Mouse (Mus musculus) hindlimb bud, embryonic 11.5 days (tissue): Measurements from ENCODE around the gene Lce1d.
"Not testable (repeated sequence)": the region's sequence is repeated elsewhere in the genome, so short reads cannot be mapped to it uniquely, and the experiment has no call there.

Source experiments
- DNase-seq: peaks from one replicate; pipeline ENCODE4 v3.0.0-alpha.2; 2012; ENCODE audit warnings: low read depth, low spot score; ENCODE audit errors: extremely low spot score

The Lce1d gene

GRCm38 (mm10) chr3:92687110-92687509, at the start of gene Lce1d:
TSS of gene Lce1d (minus strand) at chr3:92687210.
- no peak for DNase-seq

DNA sequence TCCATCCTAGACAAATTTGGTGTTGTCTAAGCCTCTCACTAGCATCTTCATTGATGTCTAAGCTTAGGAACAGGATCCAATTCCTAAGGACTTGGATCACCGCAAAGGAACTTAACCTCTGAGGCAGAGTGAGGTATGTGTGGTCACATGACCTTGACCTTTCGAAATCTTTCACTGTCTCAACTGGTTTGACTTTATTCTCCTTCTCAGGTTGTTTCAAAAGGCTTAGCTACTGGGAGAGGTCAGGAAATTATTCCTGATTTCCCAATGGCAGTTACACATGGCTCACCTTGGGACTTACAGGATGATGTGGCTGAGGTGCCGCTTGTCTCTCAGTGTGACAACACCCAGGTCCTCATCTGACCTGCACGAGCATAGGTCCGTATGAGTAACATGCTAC, 35.6 kb upstream of the Lce1d start:
- no peak for DNase-seq

DNA sequence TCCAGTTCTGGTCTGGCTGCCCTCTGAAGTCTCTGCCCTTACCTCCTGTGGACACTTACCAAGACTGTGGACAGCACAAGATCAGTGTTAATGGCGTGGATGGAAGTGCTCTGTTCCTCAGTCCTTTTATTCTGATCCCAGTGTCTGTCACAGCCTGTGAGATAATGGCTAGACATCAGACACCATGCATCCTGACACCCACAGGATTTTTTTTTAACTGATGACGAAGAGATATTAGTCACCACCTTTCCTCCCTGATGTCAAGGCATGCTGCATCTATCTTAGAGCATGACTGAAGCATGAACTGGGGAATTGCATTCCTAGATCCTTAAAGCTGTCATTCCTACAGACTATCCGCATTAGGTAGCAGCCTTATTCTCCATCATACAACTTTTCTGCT, 33.2 kb upstream of the Lce1d start, which contains the start of gene Lce1f:
TSS of gene Lce1f (minus strand) at position 101 of the 400 bp plus-strand sequence.
- DNase-seq, result no peak

DNA sequence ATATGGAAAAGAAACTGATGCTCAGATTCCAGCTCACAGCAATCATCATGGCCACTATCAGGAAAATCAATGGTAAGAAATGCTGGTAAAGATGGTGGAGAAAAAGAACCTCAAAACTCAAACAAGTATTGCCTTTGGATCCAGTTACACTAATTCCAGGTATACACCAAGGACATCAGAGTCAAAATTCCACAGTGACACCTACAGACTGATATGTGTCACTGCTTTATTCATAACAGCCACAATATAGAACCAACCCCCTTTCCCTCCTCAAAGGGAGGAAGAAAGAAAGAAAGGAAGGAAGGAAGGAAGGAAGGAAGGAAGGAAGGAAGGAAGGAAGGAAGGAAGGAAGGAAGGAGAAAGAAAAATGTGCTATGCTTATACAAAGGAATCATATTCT, 28.1 kb upstream of the Lce1d start:
- no peak for DNase-seq

DNA sequence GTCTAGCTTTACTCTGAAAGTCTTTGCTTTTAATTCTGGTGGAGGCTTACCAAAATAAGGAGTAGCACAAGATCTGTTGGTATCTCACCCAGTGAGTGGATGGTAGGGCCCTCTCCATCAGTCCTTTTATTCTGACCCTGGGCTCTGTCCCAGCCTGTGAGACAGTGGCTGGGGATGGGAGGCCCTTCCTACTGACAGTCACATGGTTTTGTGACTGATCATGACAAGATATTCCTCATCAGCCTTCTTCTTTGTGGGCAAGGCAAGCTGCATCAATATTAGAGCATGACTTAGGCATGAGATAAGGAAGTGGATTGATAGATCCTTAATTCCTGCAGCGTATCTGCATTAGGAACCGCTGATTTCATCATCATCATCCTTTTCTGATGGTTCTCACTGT, 22.0 kb upstream of the Lce1d start, which contains the start of gene Lce1e:
TSS of gene Lce1e (minus strand) at position 101 of the 400 bp plus-strand sequence.
- no peak for DNase-seq

DNA sequence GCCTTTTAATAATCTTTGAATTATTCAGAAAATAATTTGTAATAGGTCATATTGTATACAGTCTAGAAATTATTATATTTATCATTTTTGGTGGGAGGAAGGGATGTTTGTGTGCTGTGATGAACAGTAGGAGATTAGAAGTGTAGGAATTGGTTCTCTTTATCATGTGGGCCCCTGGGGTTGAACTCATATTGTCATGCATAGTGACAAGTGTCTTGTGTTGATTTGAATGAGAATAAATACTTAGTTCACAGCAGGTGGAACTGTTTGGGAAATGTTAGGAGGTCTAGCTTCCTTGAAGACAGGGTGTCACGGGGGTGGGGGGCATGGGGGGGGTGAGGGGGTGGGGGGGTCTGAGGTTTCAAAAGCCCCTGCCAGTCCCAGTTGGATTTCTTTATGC, 7.6 kb upstream of the Lce1d start:
- no peak for DNase-seq

DNA sequence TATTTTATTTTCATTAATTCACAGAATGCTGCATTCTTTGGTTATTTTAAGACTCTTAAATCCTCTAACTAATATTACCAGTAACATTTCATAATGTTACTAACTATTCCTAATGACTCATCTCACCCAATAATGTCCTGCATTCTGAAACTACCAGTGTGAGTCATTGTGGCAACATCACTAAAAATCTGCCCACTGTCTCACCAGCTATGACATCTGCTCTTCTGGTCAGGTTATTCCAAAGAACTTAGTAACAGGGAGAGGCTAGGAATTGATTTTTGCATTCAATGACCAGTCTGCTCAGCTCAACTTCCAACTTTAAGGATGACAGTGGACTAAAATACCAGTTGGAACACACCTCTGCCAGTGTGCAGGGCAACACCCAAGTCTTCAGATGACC, 4.7 kb upstream of the Lce1d start:
- DNase-seq, result no peak

GRCm38 (mm10) chr3:92689154-92689553, 2.1 kb upstream of the Lce1d start:
- DNase-seq, result not testable (repeated sequence)

GRCm38 (mm10) chr3:92678947-92679346, 8.1 kb downstream of the Lce1d start, which contains the start of gene Lce1c:
TSS of gene Lce1c (plus strand) at chr3:92679247.
- DNase-seq, result no peak

GRCm38 (mm10) chr3:92670215-92670614, 16.8 kb downstream of the Lce1d start, which contains the start of gene Lce1a2:
TSS of gene Lce1a2 (minus strand) at chr3:92670315.
- DNase-seq, result no peak

GRCm38 (mm10) chr3:92656826-92657225, 30.2 kb downstream of the Lce1d start, which contains the start of gene Lce1b:
TSS of gene Lce1b (minus strand) at chr3:92656926.
- DNase-seq, result no peak

DNA sequence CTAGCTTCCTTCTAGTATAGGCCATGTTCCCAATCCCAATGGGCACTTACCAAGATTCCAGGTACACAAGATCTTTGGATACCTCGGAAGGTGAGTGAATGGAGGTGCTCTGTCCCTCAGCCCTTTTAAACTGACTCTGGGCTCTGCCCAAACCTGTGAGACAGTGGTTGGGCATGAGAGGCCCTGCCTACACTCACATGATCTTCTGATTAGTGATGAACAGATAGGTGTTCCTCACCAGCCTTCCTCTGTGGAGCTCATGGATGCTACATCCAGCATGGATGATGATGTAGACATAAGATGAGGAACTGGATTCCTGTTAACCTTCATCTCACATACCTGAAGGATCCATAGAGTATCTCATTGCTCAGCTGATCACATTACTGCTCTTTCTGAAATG, 38.8 kb downstream of the Lce1d start, which contains the start of gene Lce1a1:
TSS of gene Lce1a1 (minus strand) at position 101 of the 400 bp plus-strand sequence.
- DNase-seq, result no peak

DNA sequence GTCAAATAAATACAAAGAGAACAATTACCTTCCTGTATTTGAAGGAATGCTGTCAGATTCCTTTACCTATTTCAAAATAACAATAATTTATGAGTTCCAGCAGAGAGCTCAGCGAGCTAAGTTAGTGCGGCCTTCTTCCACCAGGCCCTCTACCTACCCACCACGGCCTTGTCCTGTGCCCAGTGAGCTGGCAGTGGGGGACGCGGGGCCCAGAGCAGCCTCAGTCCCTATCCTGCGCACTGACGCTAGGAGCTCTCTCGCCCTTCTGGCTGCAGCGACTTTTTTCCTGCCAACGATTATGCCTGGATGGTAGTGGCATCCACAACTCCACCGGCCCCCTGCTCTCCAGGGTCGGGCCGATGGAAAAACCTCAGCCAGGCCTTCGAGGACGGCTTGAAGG, 47.2 kb downstream of the Lce1d start:
- DNase-seq, result no peak

- DNase-seq, result no peak
These were observed 48.4 kb downstream of the Lce1d start for GRCm38 (mm10) chr3:92638653-92638991.

DNA sequence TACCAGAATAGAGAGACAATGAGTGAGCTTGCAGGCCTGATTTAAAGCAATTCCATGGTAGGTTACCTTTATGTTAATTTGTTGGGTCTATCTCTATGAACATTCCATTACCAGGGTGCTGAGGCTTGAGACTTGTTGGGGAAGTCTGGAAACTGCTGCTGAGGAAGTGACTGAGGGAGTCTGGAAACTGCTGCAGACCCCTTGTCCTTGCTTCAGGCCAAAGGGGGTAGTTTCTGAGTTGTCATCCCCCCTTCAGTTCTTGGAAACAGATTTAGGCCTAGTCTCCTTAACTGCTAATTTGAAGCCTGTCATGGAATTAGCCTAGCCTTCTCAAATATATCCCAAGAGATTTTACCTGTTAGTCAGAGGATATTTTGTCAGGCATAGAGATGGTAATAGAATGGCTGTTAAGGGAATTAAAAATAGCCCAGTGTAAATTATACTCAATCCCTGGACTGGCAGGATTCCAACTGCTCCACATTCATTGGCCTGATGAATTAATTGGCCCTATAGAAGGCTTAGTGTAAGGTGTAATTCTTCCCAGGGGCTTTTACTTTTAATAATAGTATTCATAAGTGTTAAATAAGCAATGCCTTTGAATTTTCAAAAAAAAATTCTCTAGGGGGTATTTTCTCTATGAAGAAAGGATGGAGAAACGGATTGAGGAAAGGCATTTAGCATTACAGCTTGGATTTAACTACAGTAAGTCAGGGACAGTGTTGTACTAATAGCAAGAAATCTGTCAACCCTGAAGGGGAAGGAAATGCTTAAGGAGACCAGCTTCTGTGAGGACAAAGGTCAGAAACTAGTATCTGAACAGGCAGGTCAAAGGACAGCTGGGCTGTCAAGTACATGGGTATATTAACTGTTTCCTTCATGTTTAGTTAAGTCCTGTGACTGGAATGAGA, 49.0 kb downstream of the Lce1d start:
- no peak for DNase-seq
